Mouse (Mus musculus) mature B cell (primary cell): ENCODE measurements around the gene Rtl3.

ENCODE experiments used
- in situ Hi-C: fragments of 300-500 bp; cut with MboI; formaldehyde crosslinking; loops from 2 replicates; pipeline ENCODE4 v1.14.3; 2019

The Rtl3 gene

DNA sequence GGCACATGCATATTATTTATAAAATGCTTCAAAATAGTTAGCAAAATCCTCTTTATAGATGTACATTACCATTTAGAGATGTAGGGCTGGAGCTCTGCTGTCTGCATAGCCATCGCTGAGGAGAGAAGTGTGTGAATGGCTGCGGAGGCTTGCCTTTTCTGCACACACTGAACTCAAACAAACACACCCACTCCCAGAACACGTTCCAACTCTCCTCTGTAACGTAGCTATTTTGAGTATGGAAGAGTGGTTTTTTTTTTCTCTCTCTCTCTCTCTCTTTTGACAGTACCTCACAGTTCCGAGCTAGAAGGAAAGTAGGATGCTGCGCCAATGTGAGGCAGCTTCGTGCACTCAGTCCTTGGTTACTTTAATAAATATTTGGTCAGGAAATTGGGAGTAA, at the start of gene Rtl3:
Gene Rtl3, minus strand, starts transcription at position 236 of the 400 bp plus-strand sequence.
- in situ Hi-C loops = no loop called here

DNA sequence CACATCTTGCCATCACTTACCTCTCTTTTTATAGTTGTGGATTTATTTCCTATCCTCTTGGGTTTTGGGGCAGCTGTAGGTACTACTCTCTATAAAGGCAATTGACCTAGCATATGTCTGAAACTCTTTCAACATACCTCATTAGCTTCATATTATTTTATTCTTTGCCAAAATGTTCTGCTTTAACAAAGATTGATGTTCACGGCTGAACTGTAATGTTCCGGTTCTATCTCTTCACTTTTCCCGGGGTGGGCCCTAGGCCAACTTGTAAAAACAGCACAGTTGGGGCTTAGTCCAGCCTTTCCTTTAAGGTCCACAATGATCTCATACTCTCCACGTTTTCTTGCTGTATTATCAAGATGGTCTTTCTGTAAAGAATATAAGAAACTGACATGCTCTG, 31.9 kb upstream of the Rtl3 start:
- in situ Hi-C loops = no loop called here

DNA sequence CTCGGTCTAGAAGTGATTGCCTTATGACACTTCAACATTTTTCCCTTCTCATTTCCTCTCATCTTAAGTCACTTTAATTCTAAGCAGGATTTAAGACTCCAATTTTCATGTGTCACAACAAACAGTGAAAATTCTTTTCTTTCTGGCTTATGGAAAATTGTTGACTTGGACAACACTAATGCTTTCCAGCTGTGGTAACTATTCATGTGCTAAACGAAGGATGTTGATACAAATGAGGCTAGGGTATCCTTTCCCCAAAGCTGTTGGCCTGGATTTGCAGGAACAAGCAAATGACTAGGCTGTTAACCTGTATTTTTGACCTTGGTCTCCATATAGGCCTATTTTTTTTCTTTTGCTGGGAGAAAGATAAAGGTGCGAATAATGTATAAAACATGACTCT, 31.4 kb upstream of the Rtl3 start:
- in situ Hi-C loops = no loop called here

DNA sequence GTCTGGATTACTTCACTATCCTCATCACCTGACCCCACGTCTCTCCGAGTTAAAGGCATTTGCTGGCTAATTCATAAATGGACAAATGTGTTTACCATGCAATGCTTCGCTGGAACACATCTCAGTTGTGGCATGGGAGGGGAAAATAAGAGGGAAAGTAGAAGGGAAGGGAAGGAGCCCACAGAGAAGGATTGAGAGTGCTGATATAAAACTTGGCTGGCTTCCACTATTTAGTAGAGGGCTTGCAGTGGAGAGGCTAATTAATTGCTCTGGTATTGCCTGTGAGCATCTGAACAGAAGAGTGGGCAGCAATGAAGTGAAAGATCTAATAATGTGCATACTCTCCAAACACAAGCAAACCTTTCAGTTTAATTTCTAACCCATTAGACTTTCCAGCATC, 31.0 kb upstream of the Rtl3 start:
- in situ Hi-C loops = no loop called here

DNA sequence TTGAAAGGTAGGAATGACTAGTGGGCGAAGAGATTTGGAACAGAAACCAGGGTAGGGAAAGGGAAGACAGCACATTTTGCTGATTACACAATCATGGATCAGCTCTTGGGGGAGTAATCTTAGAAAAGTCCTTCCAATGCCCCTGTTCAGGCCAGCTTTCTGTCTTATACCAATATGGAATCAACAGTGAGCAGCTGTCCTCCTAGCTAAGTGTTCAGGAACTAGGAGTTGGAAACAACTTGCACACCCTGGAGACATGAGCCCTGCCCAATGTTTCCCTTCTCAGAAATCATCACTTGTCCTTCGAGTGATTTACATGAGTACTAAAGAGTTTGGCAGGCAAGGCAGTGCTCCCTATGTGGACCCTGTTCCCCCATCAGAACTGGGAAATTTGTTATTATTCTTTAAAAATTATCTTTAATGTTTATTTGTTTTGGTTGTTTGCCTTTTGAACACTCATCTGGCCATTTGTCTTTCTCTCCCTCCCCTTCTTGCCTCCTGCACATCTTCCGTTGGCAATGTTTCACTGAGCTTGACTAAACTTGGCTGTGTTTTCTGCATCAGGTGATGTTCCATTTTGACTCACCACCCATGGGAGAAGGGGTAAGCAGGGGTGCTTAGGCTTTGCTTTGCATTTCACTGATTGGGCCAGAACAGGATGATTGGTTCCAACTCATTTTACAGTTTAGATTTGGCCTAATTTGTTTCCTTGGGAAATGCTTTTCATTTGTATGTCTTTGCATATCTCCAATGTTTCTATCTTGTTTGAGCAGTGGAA, 13.3 kb upstream of the Rtl3 start:
- in situ Hi-C loops = no loop called here

DNA sequence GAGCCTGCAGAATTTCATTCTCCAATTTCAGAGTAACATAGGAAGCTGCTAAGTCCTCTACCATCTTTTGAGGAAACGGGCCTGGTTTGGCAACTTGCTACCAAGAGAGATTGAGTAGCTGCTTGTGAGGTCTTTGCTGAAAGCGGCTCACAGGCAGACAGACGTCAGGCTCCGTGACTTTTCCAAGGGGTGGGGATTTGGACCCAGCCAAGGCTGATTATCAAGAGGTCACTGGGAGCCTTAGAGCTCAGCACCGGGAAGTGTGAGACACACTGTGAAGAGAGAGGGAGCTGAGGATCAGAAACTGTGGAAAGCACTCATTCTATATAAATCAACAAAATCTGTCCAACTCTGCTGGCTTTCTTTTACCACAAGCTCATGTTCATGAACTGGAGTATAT, 853 bp downstream of the Rtl3 start:
- in situ Hi-C loops = no loop called here

DNA sequence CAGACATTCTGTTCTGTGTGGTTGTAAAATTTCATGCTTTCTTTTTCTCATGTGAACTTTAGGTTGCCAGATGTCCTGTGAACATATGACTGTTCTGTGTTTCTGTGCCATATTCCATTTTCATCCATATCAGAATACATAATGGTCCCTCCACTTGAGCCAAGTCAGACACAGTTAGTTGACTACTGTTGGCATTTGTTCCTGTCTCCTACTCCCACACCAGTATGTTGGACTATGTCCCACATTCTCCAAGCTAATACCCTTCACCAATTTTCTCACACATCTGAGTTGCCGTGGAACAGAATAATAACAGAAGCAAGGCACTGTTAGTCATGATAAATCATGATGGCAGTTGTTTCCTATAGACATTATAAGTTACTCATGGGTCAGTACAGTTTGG, 9.9 kb downstream of the Rtl3 start:
- in situ Hi-C loops = no loop called here

DNA sequence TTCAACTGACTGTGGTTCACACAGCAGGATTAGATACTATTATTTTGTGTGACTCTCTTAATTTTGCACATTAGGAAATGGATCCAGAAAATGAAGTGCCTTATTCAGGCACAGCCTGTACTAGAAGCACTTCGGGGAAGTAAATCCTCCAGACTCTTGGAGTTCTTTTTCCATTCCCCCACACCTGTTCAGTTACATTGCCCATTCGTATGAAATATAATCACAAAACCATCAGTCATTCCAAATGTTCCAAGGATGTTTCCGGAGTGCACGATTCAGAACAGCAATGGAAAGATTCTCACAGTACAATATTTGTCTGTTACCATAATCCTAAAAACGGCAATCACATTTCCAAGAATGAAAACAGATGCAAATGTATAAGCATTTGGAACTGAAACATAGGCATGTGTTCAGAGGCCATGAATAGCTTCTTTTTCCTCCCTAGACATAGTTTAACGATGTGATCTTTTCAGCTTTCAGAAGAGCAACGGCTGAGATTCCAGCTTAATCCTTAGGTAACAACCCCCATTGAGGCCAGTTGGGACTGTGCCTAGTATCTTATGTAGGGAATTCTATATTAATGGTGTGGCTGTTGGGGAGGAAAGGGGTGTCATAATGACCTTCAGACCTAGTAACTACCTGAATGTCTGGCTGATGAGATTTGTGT, 30.8 kb downstream of the Rtl3 start:
- in situ Hi-C loops = no loop called here

DNA sequence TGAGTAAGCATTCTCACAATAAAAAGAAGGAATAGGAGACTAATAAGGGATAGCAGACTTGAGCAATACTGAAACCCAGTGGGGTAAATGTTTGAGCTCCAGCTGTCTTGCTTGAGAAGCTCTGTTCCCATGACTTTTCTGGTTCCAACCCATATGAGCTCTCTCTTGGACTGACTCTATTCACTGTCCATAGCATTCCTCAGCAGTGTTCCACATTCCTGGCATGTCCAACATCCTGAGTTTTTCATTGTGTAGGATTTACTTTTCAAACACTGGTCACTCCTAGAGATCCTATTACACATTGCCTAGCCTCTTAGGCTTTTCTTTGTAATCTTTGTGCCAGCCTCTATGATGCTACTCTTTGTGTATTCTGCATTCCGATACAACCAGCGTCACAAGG, 36.1 kb downstream of the Rtl3 start:
- in situ Hi-C loops = no loop called here

DNA sequence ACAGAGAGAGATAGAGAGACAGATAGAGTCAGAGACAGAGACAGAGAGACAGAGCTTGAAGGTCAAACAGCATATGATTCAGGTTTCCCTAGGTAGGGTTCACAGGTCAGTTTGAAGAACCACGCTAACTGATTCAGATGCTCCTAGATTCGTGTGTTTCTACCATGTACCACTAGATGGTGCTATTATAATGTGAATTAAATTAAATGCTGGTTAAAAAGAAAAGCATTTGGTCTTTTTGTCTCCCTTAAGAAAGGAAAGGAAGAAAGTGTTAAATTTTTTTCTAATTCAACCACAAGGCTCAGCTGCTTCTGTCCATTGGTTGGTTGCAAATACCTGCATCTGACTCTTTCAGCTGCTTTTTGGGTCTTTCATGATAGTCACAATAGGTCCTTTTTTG, 45.8 kb downstream of the Rtl3 start:
- in situ Hi-C loops = loop anchor here (10.0 to 25.0 kb wide), 2 partner anchors 368 to 630 kb away; no protein-coding TSS in a partner anchor
